In the genomic region with DNA sequence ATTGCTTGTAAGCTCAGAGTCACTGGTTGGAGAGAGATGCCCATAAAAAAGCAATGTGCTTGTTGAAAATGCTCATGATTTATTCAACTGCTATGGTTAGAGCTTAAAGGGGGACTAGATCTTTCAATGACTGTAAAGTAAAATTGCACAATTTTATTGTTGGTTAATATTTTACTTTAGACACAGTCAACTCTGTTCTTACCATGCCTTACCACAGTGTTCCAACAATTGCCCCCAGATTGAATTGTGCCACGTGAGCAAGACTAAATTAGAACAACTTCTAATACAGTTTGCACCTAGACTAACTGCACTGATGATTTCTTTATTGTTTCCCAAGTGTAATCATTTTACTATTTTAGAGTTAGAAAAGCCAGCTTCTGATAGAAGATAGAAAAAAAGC, we compare ENCODE assay signal across 16 mouse cellular contexts.
"Had no signal": no experiment of that assay in that cellular context is flagged by ENCODE, and none has a peak within 500 bp of the region (broad histone marks: within the 10 kb centered on the region; RNA-seq: fewer than 3 reads in every experiment).

No protein-coding gene starts in this region.

- H3K4me2 ChIP-seq: neural tube, embryonic 13.5 days; neural tube, embryonic 15.5 days; stomach, embryonic 15.5 days had no signal

- H3K9me3 ChIP-seq: neural tube, embryonic 13.5 days; neural tube, embryonic 15.5 days; stomach, embryonic 15.5 days had no signal

- H3K36me3 ChIP-seq: neural tube, embryonic 13.5 days; neural tube, embryonic 15.5 days; stomach, embryonic 15.5 days had no signal

- DNase-seq: retina, postnatal 1 day; right cerebral cortex, adult 18-20 months; right cerebral cortex, postnatal 14 days; right cerebral cortex, postnatal 25 days; right cerebral cortex, postnatal 4 days; spleen, adult 18-20 months; thymus, adult 18-20 months; thymus, adult 2 months; thymus, postnatal 14 days; thymus, postnatal 25 days; thymus, postnatal 36 days; thymus, postnatal 4 days had no signal

- H3K9ac ChIP-seq: neural tube, embryonic 13.5 days; neural tube, embryonic 15.5 days; stomach, embryonic 15.5 days had no signal

- H3K4me1 ChIP-seq: stomach, embryonic 15.5 days had no signal

- H3K27ac ChIP-seq: neural tube, embryonic 13.5 days; neural tube, embryonic 15.5 days; stomach, embryonic 15.5 days; stomach, postnatal 0 days had no signal

- H3K27me3 ChIP-seq: neural tube, embryonic 13.5 days; neural tube, embryonic 15.5 days; stomach, embryonic 15.5 days had no signal

- H3K4me3 ChIP-seq: neural tube, embryonic 13.5 days; neural tube, embryonic 15.5 days; stomach, embryonic 15.5 days had no signal
